Mouse (Mus musculus): ENCODE results near the gene Gm17606. TPM values are rescaled to one million over a fixed set of nuclear protein-coding genes. Genes with fewer than 3 reads are reported as not detected.

Gm17606 gene
- polyA plus RNA-seq, 1 experiment from 2014 or later: not detected

GRCm38 (mm10) chr14:54623334-54623733, 17.4 kb upstream of the Gm17606 start:
- ATAC-seq: no peak
- CTCF ChIA-PET: no interaction called here

DNA sequence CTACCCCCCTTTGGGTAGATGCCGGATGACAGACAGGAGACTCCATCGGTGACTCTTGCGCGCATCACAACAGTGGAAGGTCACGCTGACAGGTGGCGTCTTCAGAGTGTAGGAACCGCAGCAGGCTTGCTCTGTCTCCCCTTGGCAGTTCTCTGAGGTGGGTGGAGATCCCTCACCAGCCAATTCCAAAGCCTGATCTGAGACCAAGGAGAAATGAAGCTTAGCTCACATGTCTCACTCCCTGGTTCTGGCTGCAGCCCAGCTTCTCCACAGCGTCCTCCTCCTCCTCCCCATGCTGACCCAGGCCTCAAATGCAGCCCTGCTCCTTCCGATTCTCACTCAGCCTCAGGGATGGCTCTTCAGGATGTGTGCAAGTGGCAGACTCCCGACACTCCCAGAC, 15.8 kb upstream of the Gm17606 start:
- no peak for TF ChIP-seq CTCF (IDR thresholded peaks at IDR 0.05)
- ChIA-PET POLR2A (no interaction called here), CTCF (interaction anchor here (2.5 kb wide), 1 partner anchor 12 kb away, joined by 16 read pairs; no protein-coding TSS in a partner anchor)
- in situ Hi-C loops (cut with MboI; ENCODE audit: low pct_unique_long_range_greater_than_20kb): no loop called here
- ATAC-seq: no peak
- H3K27me3 ChIP-seq: no peaks in the 10 kb centered on the region
- DNase-seq (ENCODE audit: low read depth, low spot score): no peak

More at GRCm38 (mm10) chr14:54623334-54623733, 17.4 kb upstream of the Gm17606 start:
- in situ Hi-C loops (cut with MboI; ENCODE audit: low pct_unique_long_range_greater_than_20kb): no loop called here
- no peak for TF ChIP-seq CTCF (IDR thresholded peaks at IDR 0.05)
- H3K27me3 ChIP-seq: no peaks in the 10 kb centered on the region
- DNase-seq (ENCODE audit: low read depth, low spot score): no peak
- POLR2A ChIA-PET: interaction anchor here (1.1 kb wide), 1 partner anchor 45 kb away, joined by 3 read pairs; no protein-coding TSS in a partner anchor

DNA sequence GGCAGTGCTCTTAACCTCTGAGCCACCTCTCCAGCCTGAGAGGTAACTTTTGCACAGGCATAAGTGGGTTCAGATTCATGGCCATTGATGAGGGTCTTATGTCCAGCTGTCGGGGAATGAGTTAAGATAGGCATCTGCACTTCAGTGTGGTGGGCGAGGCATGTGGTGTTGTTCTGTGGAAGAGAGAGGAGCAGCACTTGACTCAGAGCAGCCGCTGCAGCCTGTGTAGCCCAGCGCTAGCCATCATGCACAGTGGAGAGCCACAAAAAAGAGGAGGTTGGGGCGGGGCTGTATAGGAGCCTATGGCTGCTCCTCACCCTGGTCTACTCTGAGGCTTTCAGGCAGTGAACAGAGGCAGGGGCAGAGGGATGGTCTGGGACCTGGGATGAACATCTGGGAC, 12.6 kb upstream of the Gm17606 start:
- no peak for ATAC-seq
- in situ Hi-C loops (cut with MboI; ENCODE audit: low pct_unique_long_range_greater_than_20kb): no loop called here

GRCm38 (mm10) chr14:54629797-54630196, 11.0 kb upstream of the Gm17606 start:
- H3K27me3 ChIP-seq: no peaks in the 10 kb centered on the region
- in situ Hi-C loops (cut with MboI; ENCODE audit: low pct_unique_long_range_greater_than_20kb): no loop called here
- no peak for TF ChIP-seq CTCF (IDR thresholded peaks at IDR 0.05)
- CTCF ChIA-PET: interaction anchor here (1.5 kb wide), 1 partner anchor 11 kb away, joined by 3 read pairs; no protein-coding TSS in a partner anchor
- DNase-seq (ENCODE audit: low read depth, low spot score) (no peak), ATAC-seq (no peak)
- POLR2A ChIA-PET: no interaction called here

More for the DNA sequence above, 12.6 kb upstream of the Gm17606 start:
- TF ChIP-seq CTCF (IDR thresholded peaks at IDR 0.05): no peak
- ChIA-PET CTCF (no interaction called here), POLR2A (no interaction called here)
- no peak for DNase-seq (ENCODE audit: low read depth, low spot score)
- no peaks in the 10 kb centered on the region for H3K27me3 ChIP-seq

GRCm38 (mm10) chr14:54630583-54631239, 10.0 kb upstream of the Gm17606 start:
- H3K27me3 ChIP-seq: no peaks in the 10 kb centered on the region
- TF ChIP-seq CTCF (IDR thresholded peaks at IDR 0.05): no peak
- ChIA-PET POLR2A (no interaction called here), CTCF (interaction anchor here (1.2 to 1.5 kb wide), 2 partner anchors 10 to 12 kb away, joined by 3 read pairs; partner anchors contain the start of genes Cdh24 and Gm17606)
- in situ Hi-C loops (cut with MboI; ENCODE audit: low pct_unique_long_range_greater_than_20kb): no loop called here
- ATAC-seq (no peak), DNase-seq (ENCODE audit: low read depth, low spot score) (no peak)

DNA sequence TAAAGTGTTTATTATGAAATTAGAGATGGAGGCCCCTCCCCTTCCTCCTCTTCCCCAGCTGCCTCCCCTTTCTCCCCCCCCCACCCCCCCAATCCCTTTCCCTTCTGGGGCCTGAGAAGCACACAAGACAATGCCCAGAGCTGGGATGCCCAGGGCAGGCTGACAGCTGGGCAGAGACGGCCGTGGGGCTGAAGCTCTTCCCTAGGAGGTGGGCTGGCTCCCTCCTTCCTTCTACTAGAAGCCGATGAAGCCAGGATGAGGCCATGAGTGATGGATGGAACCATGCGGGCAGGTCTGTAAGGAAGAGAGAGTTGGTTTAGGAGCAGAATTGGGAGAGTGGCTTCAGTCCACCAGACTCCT, 9.5 kb upstream of the Gm17606 start:
- in situ Hi-C loops (cut with MboI; ENCODE audit: low pct_unique_long_range_greater_than_20kb): no loop called here
- H3K27me3 ChIP-seq: no peaks in the 10 kb centered on the region
- ChIA-PET CTCF (interaction anchor here (1.2 kb wide), 1 partner anchor 10 kb away, joined by 3 read pairs; the partner anchor contains the start of genes Cdh24 and Gm17606), POLR2A (no interaction called here)
- TF ChIP-seq CTCF (IDR thresholded peaks at IDR 0.05): no peak
- no peak for ATAC-seq
- DNase-seq (ENCODE audit: low read depth, low spot score): no peak

- no peak for TF ChIP-seq CTCF (IDR thresholded peaks at IDR 0.05)
- H3K27me3 ChIP-seq: no peaks in the 10 kb centered on the region
- ATAC-seq (no peak), DNase-seq (ENCODE audit: low read depth, low spot score) (no peak)
- CTCF ChIA-PET: no interaction called here
- POLR2A ChIA-PET: no interaction called here
- in situ Hi-C loops (cut with MboI; ENCODE audit: low pct_unique_long_range_greater_than_20kb): no loop called here
These were observed 8.5 kb upstream of the Gm17606 start for GRCm38 (mm10) chr14:54632252-54632651.

GRCm38 (mm10) chr14:54634182-54634581, 6.6 kb upstream of the Gm17606 start:
- ChIA-PET POLR2A (no interaction called here), CTCF (no interaction called here)
- in situ Hi-C loops (cut with MboI; ENCODE audit: low pct_unique_long_range_greater_than_20kb): no loop called here
- no peak for TF ChIP-seq CTCF (IDR thresholded peaks at IDR 0.05)
- H3K27me3 ChIP-seq: no peaks in the 10 kb centered on the region
- DNase-seq (ENCODE audit: low read depth, low spot score) (no peak), ATAC-seq (no peak)

DNA sequence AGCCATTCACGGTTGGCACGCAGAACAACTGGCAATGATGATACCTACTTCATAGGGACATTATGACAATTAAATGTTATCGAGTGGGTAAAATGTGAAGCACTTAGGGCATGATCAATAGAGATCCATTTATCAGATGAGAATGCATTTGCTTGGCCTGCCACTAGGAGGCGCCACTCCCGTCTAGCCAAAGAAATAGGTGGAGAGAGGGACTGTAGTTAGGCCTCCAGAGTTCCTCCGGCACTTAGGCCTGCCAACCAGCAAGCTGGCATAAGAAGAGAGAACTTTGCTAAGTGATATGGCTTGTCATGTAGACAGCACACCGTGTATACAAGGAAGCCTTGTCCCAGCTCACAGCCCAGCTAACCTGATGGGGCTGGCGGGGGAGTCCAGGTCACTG, 3.8 kb upstream of the Gm17606 start:
- in situ Hi-C loops (cut with MboI; ENCODE audit: low pct_unique_long_range_greater_than_20kb): loop anchor here (5.0 kb wide), 1 partner anchor 55 kb away; no protein-coding TSS in a partner anchor
- no peaks in the 10 kb centered on the region for H3K27me3 ChIP-seq
- ChIA-PET CTCF (interaction anchor here (0.8 to 2.2 kb wide), 5 partner anchors 11 to 109 kb away, joined by 3 to 18 read pairs (median 7); partner anchors contain the start of genes Psmb11 and Psmb5), POLR2A (no interaction called here)
- TF ChIP-seq CTCF (IDR thresholded peaks at IDR 0.05): no peak
- DNase-seq (ENCODE audit: low read depth, low spot score) (no peak), ATAC-seq (no peak)

- no peak for TF ChIP-seq CTCF (IDR thresholded peaks at IDR 0.05)
- DNase-seq (ENCODE audit: low read depth, low spot score): no peak
- ChIA-PET CTCF (interaction anchor here (0.6 to 2.2 kb wide), 6 partner anchors 12 to 110 kb away, joined by 3 to 18 read pairs (median 6); partner anchors contain the start of genes Psmb11 and Psmb5), POLR2A (no interaction called here)
- in situ Hi-C loops (cut with MboI; ENCODE audit: low pct_unique_long_range_greater_than_20kb): loop anchor here (5.0 kb wide), 1 partner anchor 56 kb away; no protein-coding TSS in a partner anchor
- ATAC-seq: no peak
- no peaks in the 10 kb centered on the region for H3K27me3 ChIP-seq
These were observed 2.5 kb upstream of the Gm17606 start for GRCm38 (mm10) chr14:54638210-54638609.

GRCm38 (mm10) chr14:54640121-54640520, 631 bp upstream of the Gm17606 start:
- POLR2A ChIA-PET: no interaction called here
- in situ Hi-C loops (cut with MboI; ENCODE audit: low pct_unique_long_range_greater_than_20kb): loop anchor here (5.0 to 10.0 kb wide), 2 partner anchors 113 to 415 kb away; no protein-coding TSS in a partner anchor
- TF ChIP-seq CTCF (IDR thresholded peaks at IDR 0.05): no peak
- ATAC-seq: no peak
- CTCF ChIA-PET: interaction anchor here (1.7 kb wide), 1 partner anchor 112 kb away, joined by 9 read pairs; no protein-coding TSS in a partner anchor
- DNase-seq (ENCODE audit: low read depth, low spot score): no peak
- H3K27me3 ChIP-seq: no peaks in the 10 kb centered on the region

All from Patski (cell line).